Mouse (Mus musculus) gastrocnemius, adult 8-10 months (tissue): Measurements from ENCODE around the gene Zfp991. TPM values are rescaled to one million over a fixed set of nuclear protein-coding genes. Genes with fewer than 3 reads are reported as not detected.
"Not testable (repeated sequence)": the region's sequence is repeated elsewhere in the genome, so short reads cannot be mapped to it uniquely, and the experiment has no call there.

ENCODE experiments used
- DNase-seq, 2 experiments: peaks; one replicate each; pipeline ENCODE4 v3.0.0; 2022; ENCODE audit warnings: low spot score in 2 of 2
- total RNA-seq, 4 experiments: library from RNA; stranded (reverse); gene quantifications; 2 replicates each; pipeline ENCODE4 v1.2.4; 2022

Zfp991 gene
- total RNA-seq, 4 experiments from 2014 or later = 0.68 to 1.8 (median 0.97) TPM

- not testable (repeated sequence) for DNase-seq
These were observed 50.3 kb downstream of the Zfp991 start for GRCm38 (mm10) chr4:147181969-147182705.

- not testable (repeated sequence) for DNase-seq
These were observed 55.0 kb downstream of the Zfp991 start for GRCm38 (mm10) chr4:147186824-147187223.

GRCm38 (mm10) chr4:147187283-147187965 is 55.6 kb downstream of the Zfp991 start:
- not testable (repeated sequence) for DNase-seq

- not testable (repeated sequence) for DNase-seq
These were observed 63.3 kb downstream of the Zfp991 start for GRCm38 (mm10) chr4:147195186-147195585.

- DNase-seq = not testable (repeated sequence)
These were observed 65.4 kb downstream of the Zfp991 start for GRCm38 (mm10) chr4:147197210-147197609.

- DNase-seq = not testable (repeated sequence)
These were observed 67.4 kb downstream of the Zfp991 start for GRCm38 (mm10) chr4:147199055-147199750.

GRCm38 (mm10) chr4:147201920-147202660 is 70.3 kb downstream of the Zfp991 start:
- not testable (repeated sequence) for DNase-seq

GRCm38 (mm10) chr4:147212182-147212928 is 80.5 kb downstream of the Zfp991 start:
- DNase-seq = not testable (repeated sequence)

GRCm38 (mm10) chr4:147214233-147214632 is 82.4 kb downstream of the Zfp991 start:
- DNase-seq = not testable (repeated sequence)

GRCm38 (mm10) chr4:147217676-147218075 is 85.8 kb downstream of the Zfp991 start:
- not testable (repeated sequence) for DNase-seq

GRCm38 (mm10) chr4:147219319-147220070 is 87.7 kb downstream of the Zfp991 start:
- DNase-seq = not testable (repeated sequence)

GRCm38 (mm10) chr4:147220226-147220625 is 88.4 kb downstream of the Zfp991 start:
- not testable (repeated sequence) for DNase-seq

- not testable (repeated sequence) for DNase-seq
These were observed 90.2 kb downstream of the Zfp991 start for GRCm38 (mm10) chr4:147222021-147222420.

GRCm38 (mm10) chr4:147223778-147224435 is 92.1 kb downstream of the Zfp991 start:
- not testable (repeated sequence) for DNase-seq

- not testable (repeated sequence) for DNase-seq
These were observed 93.8 kb downstream of the Zfp991 start for GRCm38 (mm10) chr4:147225616-147226015.

GRCm38 (mm10) chr4:147230026-147230425 is 98.2 kb downstream of the Zfp991 start:
- not testable (repeated sequence) for DNase-seq
